Mouse (Mus musculus): ENCODE measurements at regions not wholly inside any gene's neighbourhood (a gene's known extent, or its start where the extent isn't known, plus 50 kb on each side); places are given as distances from the start of the nearest gene placed in this dataset.
A peak's percentile ranks its signal among the peaks of the same experiment; 100 is the strongest.

- DNase-seq, result no peak
These were observed 154.7 kb upstream of the Tmc3 start for GRCm38 (mm10) chr7:83429929-83430556.

- peak; percentile 32 to 46 for DNase-seq
These were observed 153.6 kb upstream of the Tmc3 start for GRCm38 (mm10) chr7:83431094-83431493.

GRCm38 (mm10) chr7:83432843-83433242 lies 151.9 kb upstream of the Tmc3 start:
- no peak for DNase-seq

GRCm38 (mm10) chr7:83433959-83434715 lies 150.6 kb upstream of the Tmc3 start:
- DNase-seq, result no peak

- peak in 1 of 2 experiments; percentile 28 for DNase-seq
These were observed 146.0 kb upstream of the Tmc3 start for GRCm38 (mm10) chr7:83438538-83439393.

- DNase-seq, result no peak
These were observed 141.0 kb upstream of the Tmc3 start for GRCm38 (mm10) chr7:83443596-83444278.

GRCm38 (mm10) chr7:83444279-83444615 lies 140.5 kb upstream of the Tmc3 start:
- DNase-seq, result no peak

- DNase-seq, result no peak
These were observed 139.4 kb upstream of the Tmc3 start for GRCm38 (mm10) chr7:83445181-83445926.

GRCm38 (mm10) chr7:83450346-83450745 lies 134.4 kb upstream of the Tmc3 start:
- DNase-seq, result peak; percentile 84 to 90

GRCm38 (mm10) chr7:83452309-83452708 lies 132.4 kb upstream of the Tmc3 start:
- no peak for DNase-seq

GRCm38 (mm10) chr7:83459520-83459919 lies 125.2 kb upstream of the Tmc3 start:
- no peak for DNase-seq

GRCm38 (mm10) chr7:83467006-83467405 lies 117.7 kb upstream of the Tmc3 start:
- no peak for DNase-seq

- peak; percentile 47 to 58 for DNase-seq
These were observed 114.9 kb upstream of the Tmc3 start for GRCm38 (mm10) chr7:83469856-83470255.

GRCm38 (mm10) chr7:83471111-83471510 lies 113.6 kb upstream of the Tmc3 start:
- no peak for DNase-seq

- DNase-seq, result no peak
These were observed 110.3 kb upstream of the Tmc3 start for GRCm38 (mm10) chr7:83474471-83474870.

- DNase-seq, result peak; percentile 39 to 46
These were observed 109.7 kb upstream of the Tmc3 start for GRCm38 (mm10) chr7:83474986-83475385.

- DNase-seq, result peak; percentile 92 to 93
These were observed 109.1 kb upstream of the Tmc3 start for GRCm38 (mm10) chr7:83475438-83476160.

GRCm38 (mm10) chr7:83476161-83476495 lies 108.6 kb upstream of the Tmc3 start:
- DNase-seq, result no peak

- peak; percentile 45 to 55 for DNase-seq
These were observed 107.9 kb upstream of the Tmc3 start for GRCm38 (mm10) chr7:83476861-83477260.

GRCm38 (mm10) chr7:83477661-83478121 lies 107.0 kb upstream of the Tmc3 start:
- peak; percentile 83 to 89 for DNase-seq

- DNase-seq, result no peak
These were observed 103.1 kb upstream of the Tmc3 start for GRCm38 (mm10) chr7:83481655-83482054.

All from cerebellum, postnatal 10 days (tissue).